Mouse (Mus musculus): ENCODE measurements around the gene Cyfip2. TPM values are rescaled to one million over a fixed set of nuclear protein-coding genes. Genes with fewer than 3 reads are reported as not detected.

Cyfip2 gene
- polyA plus RNA-seq (2012; rRNA removed), result 200 and 203 TPM in 2 replicates

- no peak for DNase-seq
- TF ChIP-seq CTCF (IDR thresholded peaks at IDR 0.05; ENCODE audit: borderline replicate concordance, insufficient read depth, low read depth, low read length) (no peak), POLR2A (IDR thresholded peaks at IDR 0.05; ENCODE audit: borderline replicate concordance, insufficient read depth, low read length) (no peak)
- Histone ChIP-seq H3K4me1 (ENCODE audit: control insufficient read depth, insufficient read depth, low read length) (peaks cover 22% of the 10 kb centered on the region), H3K4me3 (replicated peaks; ENCODE audit: insufficient read depth, low read depth, low read length) (peak within 1 kb of the TSS; percentile 95), H3K27me3 (ENCODE audit: control insufficient read depth, insufficient read depth, low read length) (no peaks in the 10 kb centered on the region), H3K27ac (ENCODE audit: insufficient read depth, low read length) (peak within 1 kb of the TSS; percentile 90)
- under 1% methylated on average over 14 of the region's 14 CpGs for WGBS
Observed at GRCm38 (mm10) chr11:46312523-46313035, at the start of gene Cyfip2. Gene Cyfip2, minus strand, starts transcription at chr11:46312859.

GRCm38 (mm10) chr11:46360991-46361665 is 48.5 kb upstream of the Cyfip2 start:
- no peak for TF ChIP-seq POLR2A (IDR thresholded peaks at IDR 0.05; ENCODE audit: borderline replicate concordance, insufficient read depth, low read length)
- TF ChIP-seq CTCF (IDR thresholded peaks at IDR 0.05; ENCODE audit: borderline replicate concordance, insufficient read depth, low read depth, low read length), result no peak
- Histone ChIP-seq H3K27me3 (ENCODE audit: control insufficient read depth, insufficient read depth, low read length) (no peaks in the 10 kb centered on the region; the same call in 1 of the 2 replicates), H3K4me3 (replicated peaks; ENCODE audit: insufficient read depth, low read depth, low read length) (no peak overlapping the region), H3K4me1 (ENCODE audit: control insufficient read depth, insufficient read depth, low read length) (peaks cover 2% of the 10 kb centered on the region), H3K27ac (ENCODE audit: insufficient read depth, low read length) (no peak overlapping the region)
- WGBS, result 80% methylated on average over 2 of the region's 2 CpGs
- DNase-seq, result no peak

DNA sequence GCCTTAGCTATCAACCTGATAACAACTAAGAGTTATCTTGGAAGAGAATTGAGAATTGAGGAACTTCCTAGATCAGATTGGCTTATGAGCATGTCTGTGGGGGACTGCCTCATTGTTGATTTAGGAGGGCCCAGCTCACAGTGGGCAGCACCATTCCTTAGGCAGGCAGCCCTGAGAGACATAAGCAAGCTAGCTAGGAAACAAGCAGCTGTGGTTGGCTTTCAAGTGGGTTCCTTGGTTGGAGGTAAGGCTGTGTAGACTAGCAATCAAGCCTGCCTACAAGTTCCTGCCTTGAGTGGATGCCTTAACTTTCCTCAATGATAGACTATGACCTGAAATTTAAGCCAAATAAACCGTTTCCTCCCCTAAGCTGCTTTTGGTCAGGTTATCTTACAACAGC is 45.7 kb upstream of the Cyfip2 start:
- no peak overlapping the region for H3K27ac ChIP-seq (ENCODE audit: insufficient read depth, low read length)
- H3K4me3 ChIP-seq (replicated peaks; ENCODE audit: insufficient read depth, low read depth, low read length), result no peak overlapping the region
- peaks cover 2% of the 10 kb centered on the region for H3K4me1 ChIP-seq (ENCODE audit: control insufficient read depth, insufficient read depth, low read length)
- WGBS, result 53% methylated on average over 1 of the region's 1 CpGs
- DNase-seq, result no peak
- TF ChIP-seq POLR2A (IDR thresholded peaks at IDR 0.05; ENCODE audit: borderline replicate concordance, insufficient read depth, low read length) (no peak), CTCF (IDR thresholded peaks at IDR 0.05; ENCODE audit: borderline replicate concordance, insufficient read depth, low read depth, low read length) (no peak)
- no peaks in the 10 kb centered on the region for H3K27me3 ChIP-seq (ENCODE audit: control insufficient read depth, insufficient read depth, low read length)

DNA sequence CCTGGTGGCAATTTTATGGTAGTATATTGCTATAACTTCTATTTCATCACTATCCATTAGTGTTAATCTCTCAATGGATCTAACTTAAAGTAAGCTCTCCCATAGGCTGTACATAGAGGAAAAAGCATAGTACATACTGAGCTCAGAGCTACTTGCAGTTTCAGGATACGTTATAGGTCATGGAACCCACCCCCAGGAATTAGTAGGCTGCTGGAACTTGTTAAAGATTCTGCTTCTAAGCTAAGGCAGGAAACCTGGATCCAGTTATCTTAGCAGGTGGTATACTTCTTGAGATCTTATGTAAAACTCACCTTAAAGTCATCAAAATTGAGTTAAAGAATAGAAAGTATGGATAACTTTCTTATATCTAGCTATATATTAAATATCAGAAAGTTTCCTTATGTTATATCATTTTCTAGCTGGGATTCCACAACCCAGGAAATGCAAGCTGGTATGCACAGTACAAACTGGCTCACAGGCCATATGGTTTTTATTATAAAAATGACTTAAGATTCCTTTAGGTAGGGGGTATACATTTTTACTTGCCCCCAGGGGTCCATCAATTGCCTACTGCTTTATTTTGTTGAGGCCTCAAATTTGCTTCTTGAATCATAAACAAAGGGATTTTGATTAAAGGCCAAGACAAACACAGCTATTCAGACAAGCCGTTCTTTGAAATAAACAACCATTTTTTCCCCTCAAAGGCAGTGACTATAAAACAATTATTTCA is 37.2 kb upstream of the Cyfip2 start:
- DNase-seq, result no peak
- Histone ChIP-seq H3K4me1 (ENCODE audit: control insufficient read depth, insufficient read depth, low read length) (no peaks in the 10 kb centered on the region), H3K27me3 (ENCODE audit: control insufficient read depth, insufficient read depth, low read length) (no peaks in the 10 kb centered on the region), H3K27ac (ENCODE audit: insufficient read depth, low read length) (no peak overlapping the region), H3K4me3 (replicated peaks; ENCODE audit: insufficient read depth, low read depth, low read length) (no peak overlapping the region)
- no peak for TF ChIP-seq POLR2A (IDR thresholded peaks at IDR 0.05; ENCODE audit: borderline replicate concordance, insufficient read depth, low read length)
- no peak for TF ChIP-seq CTCF (IDR thresholded peaks at IDR 0.05; ENCODE audit: borderline replicate concordance, insufficient read depth, low read depth, low read length)
- WGBS, result 72% methylated on average over 2 of the region's 2 CpGs

DNA sequence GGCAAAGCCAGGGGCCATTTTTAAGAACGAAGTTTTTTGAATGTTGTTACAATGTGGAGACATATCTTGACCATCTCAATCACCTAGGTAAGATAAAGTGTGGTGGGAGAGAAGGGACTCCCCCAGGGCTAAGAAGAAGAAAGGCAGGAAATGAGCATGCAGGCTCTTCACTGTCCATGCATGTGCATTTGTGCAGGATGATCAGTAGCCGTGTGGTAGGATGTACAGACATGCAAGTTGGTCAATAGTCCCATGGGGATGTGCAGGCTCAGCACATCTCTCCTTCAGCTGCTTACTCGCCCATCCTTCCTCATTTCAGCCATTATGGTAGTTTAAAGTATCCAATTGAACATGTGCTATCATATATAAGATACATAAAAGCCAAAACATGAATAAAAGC is 35.8 kb upstream of the Cyfip2 start:
- TF ChIP-seq CTCF (IDR thresholded peaks at IDR 0.05; ENCODE audit: borderline replicate concordance, insufficient read depth, low read depth, low read length), result no peak
- TF ChIP-seq POLR2A (IDR thresholded peaks at IDR 0.05; ENCODE audit: borderline replicate concordance, insufficient read depth, low read length), result no peak
- DNase-seq, result no peak
- H3K27me3 ChIP-seq (ENCODE audit: control insufficient read depth, insufficient read depth, low read length), result no peaks in the 10 kb centered on the region
- H3K4me3 ChIP-seq (replicated peaks; ENCODE audit: insufficient read depth, low read depth, low read length), result no peak overlapping the region
- no peak overlapping the region for H3K27ac ChIP-seq (ENCODE audit: insufficient read depth, low read length)
- H3K4me1 ChIP-seq (ENCODE audit: control insufficient read depth, insufficient read depth, low read length), result no peaks in the 10 kb centered on the region
- WGBS, result 78% methylated on average over 3 of the region's 3 CpGs

DNA sequence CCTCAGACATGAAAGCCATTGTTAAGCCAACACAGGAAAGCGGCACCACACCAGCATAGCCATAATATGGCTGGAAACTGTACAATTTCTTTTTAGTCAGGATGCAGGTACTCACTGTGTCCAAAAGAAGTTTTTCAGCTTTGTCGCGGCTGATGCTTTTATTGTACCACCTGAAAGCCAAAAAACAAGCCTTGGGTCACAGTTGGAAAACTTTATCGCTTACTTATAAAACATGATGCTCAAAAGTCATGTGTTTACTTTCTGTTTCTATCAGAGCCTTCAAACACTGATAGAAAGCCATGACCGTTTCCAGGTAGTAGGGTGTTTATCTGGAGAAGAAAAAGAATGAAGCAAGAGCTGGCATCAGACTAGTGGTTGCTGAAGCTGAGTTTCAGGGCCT is 35.1 kb upstream of the Cyfip2 start:
- 92% methylated on average over 5 of the region's 5 CpGs for WGBS
- H3K4me3 ChIP-seq (replicated peaks; ENCODE audit: insufficient read depth, low read depth, low read length), result no peak overlapping the region
- H3K27ac ChIP-seq (ENCODE audit: insufficient read depth, low read length), result no peak overlapping the region
- no peaks in the 10 kb centered on the region for H3K27me3 ChIP-seq (ENCODE audit: control insufficient read depth, insufficient read depth, low read length)
- TF ChIP-seq CTCF (IDR thresholded peaks at IDR 0.05; ENCODE audit: borderline replicate concordance, insufficient read depth, low read depth, low read length), result no peak
- TF ChIP-seq POLR2A (IDR thresholded peaks at IDR 0.05; ENCODE audit: borderline replicate concordance, insufficient read depth, low read length), result no peak
- H3K4me1 ChIP-seq (ENCODE audit: control insufficient read depth, insufficient read depth, low read length), result no peaks in the 10 kb centered on the region
- DNase-seq, result no peak

DNA sequence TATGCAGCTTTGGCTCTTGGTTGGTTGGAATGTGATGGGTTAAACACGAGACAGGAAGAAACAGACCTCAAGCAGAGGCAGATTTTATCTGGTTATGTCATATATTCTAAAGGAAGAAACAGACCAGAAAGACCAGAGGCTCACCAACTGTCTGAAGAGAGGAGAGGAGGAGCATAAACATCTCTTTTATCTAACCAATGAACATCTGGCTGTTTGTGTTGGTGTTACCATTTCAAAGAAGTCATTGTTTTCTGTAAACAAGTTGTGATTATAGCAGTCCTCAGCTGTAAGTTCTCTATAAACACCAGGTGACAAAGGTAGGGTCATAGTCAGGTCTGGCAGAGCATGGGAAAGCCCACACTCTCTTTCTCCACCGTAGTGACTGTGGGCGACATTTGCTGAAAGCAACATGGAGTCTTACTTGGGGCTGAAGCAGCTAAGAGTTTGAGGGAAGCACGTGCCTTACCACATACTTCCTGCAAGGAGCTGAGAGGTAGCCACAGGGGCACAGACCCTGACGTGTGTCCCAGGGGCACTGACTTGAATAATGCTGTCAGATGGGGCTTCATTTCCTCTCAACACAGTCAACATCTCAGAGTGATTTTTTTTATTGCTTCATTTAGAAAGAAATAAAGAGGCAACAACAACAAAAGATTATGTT is 31.4 kb upstream of the Cyfip2 start:
- DNase-seq, result no peak
- Histone ChIP-seq H3K27ac (ENCODE audit: insufficient read depth, low read length) (no peak overlapping the region), H3K27me3 (ENCODE audit: control insufficient read depth, insufficient read depth, low read length) (no peaks in the 10 kb centered on the region), H3K4me1 (ENCODE audit: control insufficient read depth, insufficient read depth, low read length) (no peaks in the 10 kb centered on the region), H3K4me3 (replicated peaks; ENCODE audit: insufficient read depth, low read depth, low read length) (no peak overlapping the region)
- TF ChIP-seq CTCF (IDR thresholded peaks at IDR 0.05; ENCODE audit: borderline replicate concordance, insufficient read depth, low read depth, low read length) (no peak), POLR2A (IDR thresholded peaks at IDR 0.05; ENCODE audit: borderline replicate concordance, insufficient read depth, low read length) (no peak)
- WGBS, result 67% methylated on average over 5 of the region's 5 CpGs

Data from cerebellum, adult 2 months (tissue).